Mouse (Mus musculus) kidney, postnatal 4 days (tissue): ENCODE measurements at regions not wholly inside any gene's neighbourhood (a gene's known extent, or its start where the extent isn't known, plus 50 kb on each side); places are given as distances from the start of the nearest gene placed in this dataset.

Experiments used
- DNase-seq, 2 experiments: peaks; one replicate each; pipeline ENCODE4 v3.0.0; 2021; ENCODE audit warnings: mixed read lengths in 2 of 2

- peak; percentile 46 to 61 for DNase-seq
These were observed 203.9 kb downstream of the Uaca start for GRCm38 (mm10) chr9:60998086-60998785.

- DNase-seq, result peak; percentile 19 to 35
These were observed 204.7 kb downstream of the Uaca start for GRCm38 (mm10) chr9:60999001-60999529.

- no peak for DNase-seq
These were observed 205.9 kb downstream of the Uaca start for GRCm38 (mm10) chr9:61000232-61000631.

GRCm38 (mm10) chr9:61002572-61002971 lies 208.2 kb downstream of the Uaca start:
- no peak for DNase-seq

- DNase-seq, result no peak
These were observed 214.1 kb downstream of the Uaca start for GRCm38 (mm10) chr9:61008446-61008845.

- no peak for DNase-seq
These were observed 216.7 kb downstream of the Uaca start for GRCm38 (mm10) chr9:61011066-61011465.

- DNase-seq, result peak; percentile 50 to 67
These were observed 218.6 kb downstream of the Uaca start for GRCm38 (mm10) chr9:61012771-61013540.

GRCm38 (mm10) chr9:61014151-61014550 lies 219.8 kb downstream of the Uaca start:
- no peak for DNase-seq

- DNase-seq, result no peak
These were observed 221.1 kb downstream of the Uaca start for GRCm38 (mm10) chr9:61015374-61015890.

- DNase-seq, result peak in 1 of 2 experiments; percentile 39
These were observed 222.3 kb downstream of the Uaca start for GRCm38 (mm10) chr9:61016673-61017072.

- DNase-seq, result no peak
These were observed 225.6 kb downstream of the Uaca start for GRCm38 (mm10) chr9:61019938-61020337.

GRCm38 (mm10) chr9:61021810-61022209 lies 227.5 kb downstream of the Uaca start:
- no peak for DNase-seq

GRCm38 (mm10) chr9:61022371-61023026 lies 228.2 kb downstream of the Uaca start:
- DNase-seq, result no peak

- no peak for DNase-seq
These were observed 231.0 kb downstream of the Uaca start for GRCm38 (mm10) chr9:61025341-61025740.

GRCm38 (mm10) chr9:61028775-61029401 lies 234.5 kb downstream of the Uaca start:
- DNase-seq, result no peak

- DNase-seq, result peak in 1 of 2 experiments; percentile 43
These were observed 237.5 kb downstream of the Uaca start for GRCm38 (mm10) chr9:61031699-61032447.

- peak; percentile 40 to 60 for DNase-seq
These were observed 238.4 kb downstream of the Uaca start for GRCm38 (mm10) chr9:61032448-61033433.

- DNase-seq, result peak; percentile 26 to 52
These were observed 239.3 kb downstream of the Uaca start for GRCm38 (mm10) chr9:61033593-61033992.

GRCm38 (mm10) chr9:61042063-61042462 lies 247.7 kb downstream of the Uaca start:
- no peak for DNase-seq

GRCm38 (mm10) chr9:61044983-61045382 lies 250.6 kb downstream of the Uaca start:
- no peak for DNase-seq

- DNase-seq, result peak; percentile 84 to 86
These were observed 252.2 kb downstream of the Uaca start for GRCm38 (mm10) chr9:61046517-61046916.
